Mouse (Mus musculus) olfactory bulb, adult 2 months (tissue): ENCODE measurements around the gene Gm28845. TPM values are rescaled to one million over a fixed set of nuclear protein-coding genes. Genes with fewer than 3 reads are reported as not detected.

ENCODE experiments used
- H3K27ac ChIP-seq: fragments of 200-500 bp; 2 replicates; pipeline ENCODE4 v1.5.1; 2012; ENCODE audit warnings: low read depth, low read length; ENCODE audit not compliant: insufficient read depth
- H3K4me1 ChIP-seq: fragments of 200-500 bp; 2 replicates; pipeline ENCODE4 v1.6.1; 2012; ENCODE audit warnings: low read length; ENCODE audit not compliant: control insufficient read depth, insufficient read depth
- H3K4me3 ChIP-seq: fragments of 200-500 bp; 2 replicates; pipeline ENCODE4 v1.5.1; 2012; ENCODE audit warnings: mild to moderate bottlenecking, low read depth, low read length, moderate library complexity; ENCODE audit not compliant: insufficient read depth
- CTCF ChIP-seq: fragments of 200-500 bp; IDR thresholded peaks from 2 replicates; pipeline ENCODE4 v1.5.1; 2012; ENCODE audit warnings: low read depth, mild to moderate bottlenecking, low read length, moderate library complexity; ENCODE audit not compliant: insufficient read depth
- POLR2A ChIP-seq: fragments of 200-500 bp; IDR thresholded peaks from 2 replicates; pipeline ENCODE4 v1.6.1; 2012; ENCODE audit warnings: mild to moderate bottlenecking, low read depth, low read length, moderate library complexity; ENCODE audit not compliant: insufficient read depth
- whole genome bisulfite sequencing: fragments of 180-500 bp; shearing (Covaris S2); methylation state at CpG from one replicate; pipeline ENCODE4 v1.1.7; 2018; 5-methylcytosine and 5-hydroxymethylcytosine counted together
- polyA plus RNA-seq: library from polyadenylated mRNA; stranded (reverse); fragments of >200 nt; gene quantifications from 2 replicates; pipeline ENCODE4 v1.2.4, GENCODE M21; 2012; ENCODE audit warnings: low replicate concordance; ENCODE audit not compliant: missing spikeins, insufficient read depth, insufficient read length

The Gm28845 gene
- polyA plus RNA-seq = not detected in 2 replicates

- WGBS = 100% methylated on average over 1 of the region's 1 CpGs
- no peak within 1 kb of the TSS for H3K4me3 ChIP-seq
- TF ChIP-seq POLR2A = no peak
- no peak for TF ChIP-seq CTCF
- H3K27ac ChIP-seq = no peak within 1 kb of the TSS
- no peaks in the 10 kb centered on the region for H3K4me1 ChIP-seq
Observed at GRCm38 (mm10) chr1:65119438-65119837, at the start of gene Gm28845. TSS of gene Gm28845 (minus strand) at chr1:65119558.

GRCm38 (mm10) chr1:65167496-65167895 is 48.1 kb upstream of the Gm28845 start:
- WGBS = 77% methylated on average over 1 of the region's 1 CpGs
- TF ChIP-seq CTCF (no peak), POLR2A (no peak)
- H3K4me1 ChIP-seq = no peaks in the 10 kb centered on the region
- no peak overlapping the region for H3K27ac ChIP-seq
- H3K4me3 ChIP-seq = no peak overlapping the region

- no peaks in the 10 kb centered on the region for H3K4me1 ChIP-seq
- H3K27ac ChIP-seq = no peak overlapping the region
- no peak for TF ChIP-seq POLR2A
- TF ChIP-seq CTCF = no peak
- H3K4me3 ChIP-seq = no peak overlapping the region
- WGBS = 100% methylated on average over 1 of the region's 1 CpGs
Observed at GRCm38 (mm10) chr1:65162210-65162609, 42.9 kb upstream of the Gm28845 start.

GRCm38 (mm10) chr1:65156111-65156510 is 36.8 kb upstream of the Gm28845 start:
- H3K4me3 ChIP-seq = no peak overlapping the region
- H3K27ac ChIP-seq = no peak overlapping the region
- WGBS = 91% methylated on average over 5 of the region's 5 CpGs
- TF ChIP-seq CTCF (no peak), POLR2A (no peak)
- no peaks in the 10 kb centered on the region for H3K4me1 ChIP-seq

GRCm38 (mm10) chr1:65154814-65155213 is 35.5 kb upstream of the Gm28845 start:
- H3K27ac ChIP-seq = no peak overlapping the region
- TF ChIP-seq POLR2A = no peak
- H3K4me1 ChIP-seq = no peaks in the 10 kb centered on the region
- no peak overlapping the region for H3K4me3 ChIP-seq

- WGBS = 76% methylated on average over 3 of the region's 3 CpGs
- TF ChIP-seq POLR2A = no peak
- TF ChIP-seq CTCF = no peak
- Histone ChIP-seq H3K27ac (no peak overlapping the region), H3K4me3 (no peak overlapping the region), H3K4me1 (no peaks in the 10 kb centered on the region)
Observed at GRCm38 (mm10) chr1:65147971-65148370, 28.6 kb upstream of the Gm28845 start.

GRCm38 (mm10) chr1:65147326-65147725 is 28.0 kb upstream of the Gm28845 start:
- Histone ChIP-seq H3K27ac (no peak overlapping the region), H3K4me3 (no peak overlapping the region), H3K4me1 (no peaks in the 10 kb centered on the region)
- TF ChIP-seq POLR2A = no peak
- no peak for TF ChIP-seq CTCF
- WGBS = 93% methylated on average over 5 of the region's 5 CpGs

GRCm38 (mm10) chr1:65146601-65147000 is 27.2 kb upstream of the Gm28845 start:
- Histone ChIP-seq H3K4me1 (no peaks in the 10 kb centered on the region), H3K27ac (no peak overlapping the region), H3K4me3 (no peak overlapping the region)
- TF ChIP-seq POLR2A (no peak), CTCF (no peak)
- WGBS = 75% methylated on average over 2 of the region's 2 CpGs

GRCm38 (mm10) chr1:65144783-65145182 is 25.4 kb upstream of the Gm28845 start:
- Histone ChIP-seq H3K4me3 (no peak overlapping the region), H3K4me1 (no peaks in the 10 kb centered on the region), H3K27ac (no peak overlapping the region)
- TF ChIP-seq CTCF (no peak), POLR2A (no peak)
- 91% methylated on average over 2 of the region's 2 CpGs for WGBS

GRCm38 (mm10) chr1:65137560-65137959 is 18.2 kb upstream of the Gm28845 start:
- no peak overlapping the region for H3K27ac ChIP-seq
- 90% methylated on average over 6 of the region's 6 CpGs for WGBS
- no peaks in the 10 kb centered on the region for H3K4me1 ChIP-seq
- TF ChIP-seq POLR2A = no peak
- TF ChIP-seq CTCF = no peak
- H3K4me3 ChIP-seq = no peak overlapping the region
